Mouse (Mus musculus) myocyte (in vitro differentiated cells): Measurements from ENCODE around the gene Vps35l. TPM values are rescaled to one million over a fixed set of nuclear protein-coding genes. Genes with fewer than 3 reads are reported as not detected.

Experiments used
- H3K27me3 ChIP-seq: one replicate; pipeline ENCODE4 v1.6.1; 2011; ENCODE audit not compliant: control insufficient read depth, insufficient read depth, insufficient read length
- H3K36me3 ChIP-seq: one replicate; pipeline ENCODE4 v1.6.1; 2011; ENCODE audit not compliant: control insufficient read depth, insufficient read depth
- H3K4me2 ChIP-seq: one replicate; pipeline ENCODE4 v1.6.1; 2011; ENCODE audit warnings: low read depth, control low read depth
- H3K4me3 ChIP-seq: one replicate; pipeline ENCODE4 v1.5.1; 2011; ENCODE audit warnings: mild to moderate bottlenecking, control low read depth, moderate library complexity
- H3K79me2 ChIP-seq: one replicate; pipeline ENCODE4 v1.6.1; 2011; ENCODE audit not compliant: control insufficient read depth, insufficient read depth
- H3ac ChIP-seq: one replicate; pipeline ENCODE4 v1.6.1; 2011; ENCODE audit not compliant: control insufficient read depth, insufficient read length
- CEBPB ChIP-seq: IDR thresholded peaks from 2 replicates; pipeline ENCODE4 v1.6.1; 2011; ENCODE audit warnings: mild to moderate bottlenecking, moderate library complexity; ENCODE audit not compliant: poor library complexity, insufficient read depth, severe bottlenecking
- E2F4 ChIP-seq: IDR thresholded peaks from one replicate; pipeline ENCODE4 v1.6.1; 2011; ENCODE audit warnings: mild to moderate bottlenecking, control low read depth, moderate library complexity; ENCODE audit not compliant: insufficient read depth
- MAX ChIP-seq: IDR thresholded peaks from one replicate; pipeline ENCODE4 v1.6.1; 2011; ENCODE audit warnings: low read depth, mild to moderate bottlenecking, control low read depth
- MYOD1 ChIP-seq, 3 experiments: IDR thresholded peaks; one replicate each; pipeline ENCODE4 v1.6.1; 2011; ENCODE audit warnings: control low read depth in 2 of 3, low read depth in 2 of 3, mild to moderate bottlenecking in 2 of 3, moderate library complexity in 1 of 3; ENCODE audit not compliant: insufficient read length in 2 of 3, control insufficient read depth in 1 of 3
- MYOG ChIP-seq, 3 experiments: IDR thresholded peaks; one replicate each; pipeline ENCODE4 v1.6.1; 2011; ENCODE audit warnings: control low read depth in 2 of 3, low read depth in 2 of 3, mild to moderate bottlenecking in 2 of 3; ENCODE audit not compliant: insufficient read length in 2 of 3, control insufficient read depth in 1 of 3, insufficient read depth in 1 of 3
- POLR2A ChIP-seq: IDR thresholded peaks from one replicate; pipeline ENCODE4 v1.6.1; 2011; ENCODE audit warnings: low read depth, mild to moderate bottlenecking, control low read depth, moderate library complexity; ENCODE audit not compliant: insufficient read length
- POLR2AphosphoS2 ChIP-seq: IDR thresholded peaks from one replicate; pipeline ENCODE4 v1.6.1; 2011; ENCODE audit warnings: low read depth, control low read depth; ENCODE audit not compliant: insufficient read length
- REST ChIP-seq: IDR thresholded peaks from one replicate; pipeline ENCODE4 v1.6.1; 2011; ENCODE audit warnings: mild to moderate bottlenecking, control low read depth, moderate library complexity; ENCODE audit not compliant: insufficient read depth, insufficient read length
- SRF ChIP-seq: IDR thresholded peaks from one replicate; pipeline ENCODE4 v1.6.1; 2011; ENCODE audit warnings: low read depth; ENCODE audit not compliant: control insufficient read depth, insufficient read length
- TCF12 ChIP-seq: IDR thresholded peaks from one replicate; pipeline ENCODE4 v1.6.1; 2011; ENCODE audit warnings: mild to moderate bottlenecking, control low read depth; ENCODE audit not compliant: poor library complexity, insufficient read depth, severe bottlenecking
- TCF3 ChIP-seq: IDR thresholded peaks from one replicate; pipeline ENCODE4 v1.6.1; 2011; ENCODE audit warnings: low read depth, control low read depth; ENCODE audit not compliant: insufficient read length
- USF1 ChIP-seq: IDR thresholded peaks from one replicate; pipeline ENCODE4 v1.6.1; 2011; ENCODE audit warnings: low read depth, mild to moderate bottlenecking, control low read depth, moderate library complexity
- polyA plus RNA-seq: library from polyadenylated mRNA; unstranded; fragments of >200 nt; fragmentation: generic; extraction: Trizol; gene quantifications from one replicate; pipeline ENCODE4 v1.2.1, GENCODE M21; 2012; ENCODE audit warnings: missing spikeins

Gene Vps35l
- 35.7 TPM for polyA plus RNA-seq

DNA sequence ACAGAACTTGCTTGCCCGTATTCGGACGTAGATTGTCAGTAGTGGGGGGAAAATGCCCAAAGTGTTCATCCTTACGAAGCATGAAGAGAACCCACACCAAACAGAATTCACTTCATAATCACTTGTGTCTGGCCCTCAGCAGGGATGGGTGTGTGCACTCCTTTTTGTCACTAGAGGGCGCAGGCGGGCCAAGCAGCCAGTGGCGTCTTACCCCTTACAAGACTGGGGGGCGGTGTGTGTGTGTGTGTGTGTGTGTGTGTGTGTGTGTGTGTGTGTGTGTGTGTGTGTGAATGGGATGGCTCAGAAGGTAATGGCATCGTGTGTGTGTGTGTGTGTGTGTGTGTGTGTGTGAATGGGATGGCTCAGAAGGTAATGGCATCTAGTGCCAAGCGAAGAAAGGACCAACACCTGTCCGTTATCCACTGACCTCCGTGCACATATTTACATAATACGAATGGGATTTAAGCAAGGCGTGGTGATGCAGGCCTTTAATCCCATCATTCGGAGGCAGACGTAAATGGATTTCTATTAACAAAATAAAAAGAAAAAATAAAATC is at the start of gene Vps35l:
Gene Vps35l, plus strand, starts transcription at position 252 of the 557 bp plus-strand sequence.
- H3K36me3 ChIP-seq = no peaks in the 10 kb centered on the region
- TF ChIP-seq POLR2AphosphoS2 = no peak
- no peak for TF ChIP-seq TCF12
- TF ChIP-seq REST = no peak
- TF ChIP-seq MAX = no peak
- no peak for TF ChIP-seq POLR2A
- no peak for TF ChIP-seq MYOD1 (IDR thresholded peaks at IDR 0.05; ENCODE audit: control insufficient read depth in 1 of 3, insufficient read length in 2 of 3, low read depth in 2 of 3)
- TF ChIP-seq CEBPB = no peak
- no peak for TF ChIP-seq E2F4
- no peak for TF ChIP-seq TCF3
- no peak for TF ChIP-seq USF1
- no peak for TF ChIP-seq SRF
- no peak for TF ChIP-seq MYOG (IDR thresholded peaks at IDR 0.05; ENCODE audit: control insufficient read depth in 1 of 3, insufficient read depth in 1 of 3, insufficient read length in 2 of 3, low read depth in 2 of 3)
- no peaks in the 10 kb centered on the region for H3K27me3 ChIP-seq
- H3K79me2 ChIP-seq = peaks cover 4% of the 10 kb centered on the region
- peak within 1 kb of the TSS; percentile 72 for H3K4me2 ChIP-seq
- H3K4me3 ChIP-seq = peak within 1 kb of the TSS; percentile 65
- no peak within 1 kb of the TSS for H3ac ChIP-seq

GRCm38 (mm10) chr7:118691287-118691686 is 48.7 kb upstream of the Vps35l start:
- H3K27me3 ChIP-seq = no peaks in the 10 kb centered on the region
- no peaks in the 10 kb centered on the region for H3K79me2 ChIP-seq
- H3K4me2 ChIP-seq = no peak overlapping the region
- H3K36me3 ChIP-seq = no peaks in the 10 kb centered on the region
- TF ChIP-seq REST = no peak
- no peak for TF ChIP-seq MYOD1 (IDR thresholded peaks at IDR 0.05; ENCODE audit: control insufficient read depth in 1 of 3, insufficient read length in 2 of 3, low read depth in 2 of 3)
- no peak for TF ChIP-seq POLR2AphosphoS2
- no peak for TF ChIP-seq TCF12
- TF ChIP-seq SRF = no peak
- no peak for TF ChIP-seq CEBPB
- no peak for TF ChIP-seq MAX
- no peak for TF ChIP-seq MYOG (IDR thresholded peaks at IDR 0.05; ENCODE audit: control insufficient read depth in 1 of 3, insufficient read depth in 1 of 3, insufficient read length in 2 of 3, low read depth in 2 of 3)
- TF ChIP-seq TCF3 = no peak
- no peak for TF ChIP-seq E2F4
- TF ChIP-seq POLR2A = no peak
- TF ChIP-seq USF1 = no peak
- no peak overlapping the region for H3ac ChIP-seq
- no peak overlapping the region for H3K4me3 ChIP-seq

DNA sequence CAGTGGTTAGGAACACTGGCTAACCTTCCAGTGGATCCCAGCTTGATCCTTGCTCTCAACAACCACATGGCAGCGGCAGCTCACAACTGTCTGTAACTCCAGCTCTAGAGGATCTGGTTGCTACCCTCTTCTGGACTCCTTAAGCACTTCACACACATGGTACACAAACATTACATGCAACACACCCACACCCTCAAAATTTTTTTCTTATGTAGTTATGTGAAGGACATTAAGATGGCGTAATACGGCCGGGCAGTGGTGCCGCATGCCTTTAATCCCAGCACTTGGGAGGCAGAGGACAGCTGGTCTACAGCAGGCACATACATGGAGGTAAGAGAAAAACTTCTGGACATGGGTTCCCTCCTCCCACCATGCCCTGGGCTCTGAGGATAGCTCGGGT is 43.9 kb upstream of the Vps35l start:
- H3K27me3 ChIP-seq = no peaks in the 10 kb centered on the region
- H3K36me3 ChIP-seq = no peaks in the 10 kb centered on the region
- H3K4me3 ChIP-seq = no peak overlapping the region
- TF ChIP-seq REST = no peak
- TF ChIP-seq POLR2A = no peak
- no peak for TF ChIP-seq TCF3
- no peak for TF ChIP-seq TCF12
- TF ChIP-seq MAX = no peak
- no peak overlapping the region for H3ac ChIP-seq
- no peak overlapping the region for H3K4me2 ChIP-seq
- peaks cover 6% of the 10 kb centered on the region for H3K79me2 ChIP-seq

DNA sequence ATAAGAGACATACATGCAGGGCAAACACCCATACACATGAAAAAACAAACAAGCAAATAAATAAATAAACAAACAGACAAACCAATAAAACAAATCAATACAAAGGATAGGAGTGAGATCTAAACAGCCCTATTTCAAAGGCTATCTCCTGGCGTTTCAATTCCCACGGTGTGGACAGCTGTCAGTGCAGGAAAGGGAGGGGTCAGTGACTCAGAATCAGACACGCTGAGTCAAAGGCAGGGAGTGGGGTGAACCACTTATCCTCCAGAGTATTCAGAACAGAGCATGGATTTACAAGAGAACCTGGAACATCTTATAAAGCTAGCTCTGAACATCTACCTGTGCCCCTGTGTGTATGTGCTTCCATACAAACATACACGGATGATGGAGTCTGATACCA is 42.9 kb upstream of the Vps35l start:
- Histone ChIP-seq H3K4me3 (no peak overlapping the region), H3K36me3 (no peaks in the 10 kb centered on the region)

GRCm38 (mm10) chr7:118698882-118699281 is 41.1 kb upstream of the Vps35l start:
- no peaks in the 10 kb centered on the region for H3K27me3 ChIP-seq
- no peak overlapping the region for H3ac ChIP-seq
- no peak for TF ChIP-seq POLR2A
- TF ChIP-seq CEBPB = peak; percentile 48; the same call in 1 of the 2 replicates
- no peak for TF ChIP-seq USF1
- no peak for TF ChIP-seq POLR2AphosphoS2
- TF ChIP-seq TCF12 = no peak
- no peak overlapping the region for H3K4me2 ChIP-seq
- no peaks in the 10 kb centered on the region for H3K36me3 ChIP-seq
- H3K79me2 ChIP-seq = peaks cover 10% of the 10 kb centered on the region
- H3K4me3 ChIP-seq = no peak overlapping the region

More for the DNA sequence above, 42.9 kb upstream of the Vps35l start:
- no peaks in the 10 kb centered on the region for H3K27me3 ChIP-seq
- no peak overlapping the region for H3ac ChIP-seq
- peak overlapping the region; percentile 39 for H3K4me2 ChIP-seq
- no peak for TF ChIP-seq SRF
- TF ChIP-seq CEBPB = no peak
- peak; percentile 6 for TF ChIP-seq TCF12
- no peak for TF ChIP-seq POLR2A
- TF ChIP-seq E2F4 = no peak
- no peak for TF ChIP-seq MAX
- peak in 2 of 3 experiments; percentile 29 to 87 for TF ChIP-seq MYOG (IDR thresholded peaks at IDR 0.05; ENCODE audit: control insufficient read depth in 1 of 3, insufficient read depth in 1 of 3, insufficient read length in 2 of 3, low read depth in 2 of 3)
- TF ChIP-seq REST = no peak
- no peak for TF ChIP-seq POLR2AphosphoS2
- TF ChIP-seq TCF3 = no peak
- peak; percentile 4 to 68 (median 46) for TF ChIP-seq MYOD1 (IDR thresholded peaks at IDR 0.05; ENCODE audit: control insufficient read depth in 1 of 3, insufficient read length in 2 of 3, low read depth in 2 of 3)
- no peak for TF ChIP-seq USF1
- peaks cover 6% of the 10 kb centered on the region for H3K79me2 ChIP-seq
